Mouse (Mus musculus) midbrain, embryonic 11.5 days (tissue): ENCODE measurements around the gene Cul4a. TPM values are rescaled to one million over a fixed set of nuclear protein-coding genes. Genes with fewer than 3 reads are reported as not detected.

ENCODE experiments used
- ATAC-seq: fragments of 200-750 bp; cut with Nextera tagmentation; 2 replicates; pipeline ENCODE4 v1.8.0; 2017; ENCODE audit warnings: moderate TSS enrichment, moderate library complexity; ENCODE audit not compliant: low FRiP score
- DNase-seq: peaks from one replicate; pipeline ENCODE4 v3.0.0; 2015; ENCODE audit warnings: low spot score; ENCODE audit errors: missing footprints
- H3K27ac ChIP-seq: fragments of 300-500 bp; sonication (generic); 2 replicates; pipeline ENCODE4 v1.5.1; 2014; ENCODE audit warnings: low read depth, low read length
- H3K27me3 ChIP-seq: fragments of 300-500 bp; sonication (generic); 2 replicates; pipeline ENCODE4 v1.6.1; 2014; ENCODE audit warnings: mild to moderate bottlenecking, low read length, moderate library complexity, mixed read lengths; ENCODE audit not compliant: control insufficient read depth, insufficient read depth
- H3K36me3 ChIP-seq: fragments of 300-500 bp; sonication (generic); 2 replicates; pipeline ENCODE4 v1.6.1; 2014; ENCODE audit warnings: mild to moderate bottlenecking, low read length, moderate library complexity, mixed read lengths; ENCODE audit not compliant: control insufficient read depth, insufficient read depth
- H3K4me1 ChIP-seq: fragments of 300-500 bp; sonication (generic); 2 replicates; pipeline ENCODE4 v1.6.1; 2014; ENCODE audit warnings: low read length; ENCODE audit not compliant: control insufficient read depth, insufficient read depth
- H3K4me2 ChIP-seq: fragments of 300-500 bp; sonication (generic); 2 replicates; pipeline ENCODE4 v1.6.1; 2014; ENCODE audit warnings: mild to moderate bottlenecking, moderate library complexity
- H3K4me3 ChIP-seq: fragments of 300-500 bp; sonication (generic); 2 replicates; pipeline ENCODE4 v1.5.1; 2014; ENCODE audit warnings: low read depth, low read length
- H3K9ac ChIP-seq: fragments of 300-500 bp; sonication (generic); 2 replicates; pipeline ENCODE4 v1.6.1; 2014; ENCODE audit warnings: low read length
- H3K9me3 ChIP-seq: fragments of 300-500 bp; sonication (generic); 2 replicates; pipeline ENCODE4 v1.6.1; 2016; ENCODE audit warnings: low read length; ENCODE audit not compliant: control insufficient read depth
- WGBS: fragments of 180-500 bp; shearing (Covaris S2); extraction: QIAGEN DNeasy Blood & Tissue Kit; methylation state at CpG from one replicate; pipeline ENCODE4 v1.1.7; 2014; 5-methylcytosine and 5-hydroxymethylcytosine counted together
- microRNA counts: library from miRNA; unstranded; fragments of <30 nt; microRNA quantifications from one replicate; lab custom pipeline; 2015
- microRNA-seq: library from miRNA; unstranded; fragments of <30 nt; microRNA quantifications from one replicate; pipeline ENCODE4, GENCODE M21; 2017
- polyA plus RNA-seq: library from polyadenylated mRNA; unstranded; fragments of >200 nt; fragmentation: Nextera tagmentation; extraction: Ambion mirVana; gene quantifications from 2 replicates; pipeline ENCODE4 v1.2.1, GENCODE M21; 2014

The Cul4a gene
- polyA plus RNA-seq, 1 experiment from 2014 or later, result 90.1 TPM

DNA sequence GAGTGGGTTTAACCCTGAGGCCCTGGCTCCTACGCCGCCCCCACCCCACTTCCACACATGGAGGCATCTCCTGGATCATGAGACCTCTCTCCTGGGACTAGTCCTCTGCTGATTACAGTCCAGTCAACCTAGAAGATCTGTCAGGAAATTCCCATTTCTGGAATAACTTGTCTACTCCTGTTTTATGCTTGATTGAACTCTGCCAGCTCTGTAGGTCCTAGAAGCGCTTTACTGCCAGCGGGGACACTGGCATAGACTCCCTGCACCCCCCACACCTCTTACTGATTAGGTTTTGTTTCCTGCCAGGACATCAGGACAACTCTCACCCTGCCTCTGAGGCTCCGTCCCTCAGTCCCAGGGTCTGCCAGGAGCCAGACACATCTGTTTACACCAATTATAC lies 92.1 kb downstream of the Cul4a start:
- H3K4me2 ChIP-seq, result no peak overlapping the region
- 88% methylated on average over 5 of the region's 5 CpGs for WGBS

More for the DNA sequence above, 92.1 kb downstream of the Cul4a start:
- peaks cover 18% of the 10 kb centered on the region for H3K27me3 ChIP-seq
- no peak overlapping the region for H3K9ac ChIP-seq
- H3K36me3 ChIP-seq, result no peaks in the 10 kb centered on the region
- peaks cover 6% of the 10 kb centered on the region; the same call in 1 of the 2 replicates for H3K4me1 ChIP-seq
- H3K4me3 ChIP-seq, result no peak overlapping the region
- DNase-seq (no peak), ATAC-seq (no peak)
- H3K9me3 ChIP-seq, result no peaks in the 10 kb centered on the region
- H3K27ac ChIP-seq, result no peak overlapping the region

MicroRNAs encoded within 50 kb of the gene (microRNA counts, 519-probe panel; counts per million panel counts)
- microRNA mmu-miR-1968 (lab: Ali Mortazavi, UCI), result not detected

Small RNAs within 50 kb of the gene (microRNA-seq; reads per million reads assigned to microRNA genes)
- 43.8 reads per million, percentile 44 among the genes with 10 or more reads in this experiment for gene Mir1968
- gene Mir7065, result not detected

Other genes with a start within 250 kb of the Cul4a start
- 44.2 and 46.0 TPM in 2 replicates for gene Mcf2l, start 231.8 kb upstream of the Cul4a start, polyA plus RNA-seq
- gene F7, start 79.6 kb upstream of the Cul4a start, polyA plus RNA-seq, result 0.07 and 0.14 TPM in 2 replicates
- gene F10, start 68.3 kb upstream of the Cul4a start, polyA plus RNA-seq, result 0.78 and 0.80 TPM in 2 replicates
- 0.12 and 0.40 TPM in 2 replicates for gene Proz, start 44.7 kb upstream of the Cul4a start, polyA plus RNA-seq
- 51.5 and 58.3 TPM in 2 replicates for gene Pcid2, start 162 bp upstream of the Cul4a start, polyA plus RNA-seq
- gene Lamp1, start 53.5 kb downstream of the Cul4a start, polyA plus RNA-seq, result 274 and 282 TPM in 2 replicates
- 20.9 and 22.0 TPM in 2 replicates for gene Grtp1, start 95.0 kb downstream of the Cul4a start, polyA plus RNA-seq
- not detected in 2 replicates for gene Adprhl1, start 148.5 kb downstream of the Cul4a start, polyA plus RNA-seq
- gene Dcun1d2, start 182.5 kb downstream of the Cul4a start, polyA plus RNA-seq, result 31.0 and 33.0 TPM in 2 replicates
- 29.9 and 31.2 TPM in 2 replicates for gene Tmco3, start 182.6 kb downstream of the Cul4a start, polyA plus RNA-seq
- gene Tfdp1, start 233.1 kb downstream of the Cul4a start, polyA plus RNA-seq, result 215 and 223 TPM in 2 replicates